Mouse (Mus musculus) forebrain, embryonic 16.5 days (tissue): ENCODE results near the gene Epha6. TPM values are rescaled to one million over a fixed set of nuclear protein-coding genes. Genes with fewer than 3 reads are reported as not detected.

Experiments used
- ATAC-seq: fragments of 200-750 bp; cut with Nextera tagmentation; 2 replicates; pipeline ENCODE4 v1.8.0; 2017; ENCODE audit warnings: mild to moderate bottlenecking, moderate library complexity
- H3K27ac ChIP-seq: fragments of 300-500 bp; sonication (generic); 2 replicates; pipeline ENCODE4 v1.5.1; 2014; ENCODE audit warnings: low read length, control low read depth
- H3K27me3 ChIP-seq: fragments of 300-500 bp; sonication (generic); replicated peaks from 2 replicates; pipeline ENCODE4 v1.6.1; 2014; ENCODE audit warnings: low read length; ENCODE audit not compliant: control insufficient read depth, insufficient read depth
- H3K36me3 ChIP-seq: fragments of 300-500 bp; sonication (generic); 2 replicates; pipeline ENCODE4 v1.6.1; 2014; ENCODE audit not compliant: control insufficient read depth, insufficient read depth
- H3K4me1 ChIP-seq: fragments of 300-500 bp; sonication (generic); replicated peaks from 2 replicates; pipeline ENCODE4 v1.6.1; 2014; ENCODE audit warnings: low read length; ENCODE audit not compliant: control insufficient read depth, insufficient read depth
- H3K4me2 ChIP-seq: fragments of 300-500 bp; sonication (generic); 2 replicates; pipeline ENCODE4 v1.6.1; 2014; ENCODE audit warnings: mild to moderate bottlenecking, low read length, control low read depth
- H3K4me3 ChIP-seq: fragments of 300-500 bp; sonication (generic); replicated peaks from 2 replicates; pipeline ENCODE4 v1.5.1; 2014; ENCODE audit warnings: mild to moderate bottlenecking, low read length, control low read depth
- H3K9ac ChIP-seq: fragments of 300-500 bp; sonication (generic); replicated peaks from 2 replicates; pipeline ENCODE4 v1.6.1; 2014; ENCODE audit warnings: low read depth, low read length, control low read depth
- H3K9me3 ChIP-seq: fragments of 300-500 bp; sonication (generic); 2 replicates; pipeline ENCODE4 v1.6.1; 2016; ENCODE audit warnings: low read length; ENCODE audit not compliant: control insufficient read depth
- WGBS: fragments of 180-500 bp; shearing (Covaris S2); extraction: QIAGEN DNeasy Blood & Tissue Kit; methylation state at CpG from one replicate; pipeline ENCODE4 v1.1.7; 2014; 5-methylcytosine and 5-hydroxymethylcytosine counted together
- polyA plus RNA-seq: library from polyadenylated mRNA; unstranded; fragments of >200 nt; fragmentation: Nextera tagmentation; extraction: Ambion mirVana; gene quantifications from 2 replicates; pipeline ENCODE4 v1.2.1, GENCODE M21; 2015

Gene Epha6
- polyA plus RNA-seq, 1 experiment from 2014 or later = 5.5 TPM

DNA sequence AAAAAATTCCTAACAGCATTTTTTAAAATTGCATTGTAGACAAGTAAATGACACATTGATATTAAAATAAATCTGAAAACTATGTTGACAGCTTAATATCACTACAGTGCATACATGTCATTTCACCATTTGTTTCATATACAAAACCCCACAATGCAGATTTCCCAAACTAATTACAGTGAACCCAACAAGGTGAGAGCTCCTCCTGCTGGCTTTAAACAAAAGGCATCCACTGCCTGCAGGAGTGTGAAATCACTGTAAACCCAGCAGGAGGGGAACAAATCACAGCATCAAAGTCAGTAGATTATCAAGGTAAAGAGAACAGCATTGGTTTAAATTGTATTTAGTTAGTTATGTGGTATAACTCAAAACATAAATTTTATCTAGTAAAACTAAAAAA, 67.1 kb downstream of the Epha6 start:
- Histone ChIP-seq H3K27me3 (no peaks in the 10 kb centered on the region), H3K9me3 (no peaks in the 10 kb centered on the region), H3K4me3 (no peak overlapping the region), H3K9ac (no peak overlapping the region), H3K36me3 (no peaks in the 10 kb centered on the region), H3K4me1 (no peaks in the 10 kb centered on the region), H3K27ac (no peak overlapping the region), H3K4me2 (no peak overlapping the region)
- peak; percentile 74 for ATAC-seq

DNA sequence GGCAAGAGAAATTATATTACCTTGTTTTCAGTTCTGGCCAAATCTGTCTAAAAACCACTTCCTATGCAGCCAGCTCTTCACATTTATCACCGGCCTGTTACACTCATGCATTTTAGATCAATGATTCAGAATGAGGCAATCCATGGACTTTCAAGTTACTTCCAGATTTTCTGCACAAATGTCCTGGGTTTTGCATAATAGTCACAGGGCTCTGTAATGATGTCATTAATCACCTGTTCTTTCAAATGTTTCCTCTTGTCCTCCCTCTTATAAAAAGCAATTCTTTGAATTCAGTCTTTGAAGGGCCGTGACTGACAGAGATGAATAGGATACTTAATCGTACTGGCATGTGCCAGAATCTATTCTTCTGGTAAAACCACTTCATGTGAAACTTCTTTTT, 95.6 kb downstream of the Epha6 start:
- Histone ChIP-seq H3K27ac (no peak overlapping the region), H3K9me3 (no peaks in the 10 kb centered on the region), H3K36me3 (no peaks in the 10 kb centered on the region), H3K27me3 (no peaks in the 10 kb centered on the region), H3K9ac (no peak overlapping the region), H3K4me3 (no peak overlapping the region), H3K4me1 (no peaks in the 10 kb centered on the region), H3K4me2 (no peak overlapping the region)
- no peak for ATAC-seq
- 13% methylated on average over 3 of the region's 3 CpGs for WGBS

GRCm38 (mm10) chr16:60499567-60499966, 105.8 kb downstream of the Epha6 start:
- no peaks in the 10 kb centered on the region for H3K4me1 ChIP-seq
- H3K27ac ChIP-seq = no peak overlapping the region
- H3K9ac ChIP-seq = no peak overlapping the region
- WGBS = 91% methylated on average over 1 of the region's 1 CpGs
- H3K9me3 ChIP-seq = no peaks in the 10 kb centered on the region
- ATAC-seq = no peak
- no peaks in the 10 kb centered on the region for H3K36me3 ChIP-seq
- H3K4me3 ChIP-seq = no peak overlapping the region
- no peak overlapping the region for H3K4me2 ChIP-seq
- H3K27me3 ChIP-seq = no peaks in the 10 kb centered on the region

- Histone ChIP-seq H3K9me3 (no peaks in the 10 kb centered on the region), H3K4me3 (no peak overlapping the region)
- no peak for ATAC-seq
Measured at GRCm38 (mm10) chr16:60475776-60476175, 129.6 kb downstream of the Epha6 start.

DNA sequence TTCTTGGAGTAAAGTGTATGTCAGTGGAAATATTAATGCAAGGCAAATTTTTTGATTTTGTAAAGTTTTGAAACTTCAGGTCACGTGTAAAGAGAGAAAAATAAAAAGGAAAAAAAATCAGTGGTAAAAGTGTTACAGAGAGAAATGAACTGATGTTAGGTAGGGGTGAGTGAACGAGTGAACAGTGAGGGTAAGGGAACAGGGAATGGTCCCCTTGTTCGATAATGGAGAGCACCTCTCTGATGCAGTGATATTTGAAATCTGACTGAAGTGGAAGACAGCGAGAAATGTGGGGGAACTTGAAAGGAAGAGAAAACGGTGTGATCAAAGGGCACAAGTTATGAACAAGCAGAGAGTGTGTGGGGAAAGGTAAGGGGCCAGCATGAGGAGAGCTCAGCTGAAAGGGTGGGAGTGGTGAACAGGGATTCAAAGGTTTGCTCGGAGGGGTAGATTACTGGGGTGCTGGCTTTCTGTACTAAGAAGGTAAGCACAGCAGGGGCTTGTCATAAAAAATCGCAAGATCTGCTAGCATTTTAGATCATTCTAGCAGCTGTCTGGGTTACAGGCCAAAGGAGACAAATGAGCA, 137.0 kb downstream of the Epha6 start:
- Histone ChIP-seq H3K27ac (no peak overlapping the region), H3K9ac (no peak overlapping the region), H3K27me3 (no peaks in the 10 kb centered on the region), H3K9me3 (no peaks in the 10 kb centered on the region), H3K4me2 (no peak overlapping the region), H3K4me1 (no peaks in the 10 kb centered on the region), H3K4me3 (no peak overlapping the region), H3K36me3 (no peaks in the 10 kb centered on the region)
- no peak for ATAC-seq
- 71% methylated on average over 7 of the region's 7 CpGs for WGBS

More at GRCm38 (mm10) chr16:60475776-60476175, 129.6 kb downstream of the Epha6 start:
- no peak overlapping the region for H3K27ac ChIP-seq
- no peak overlapping the region for H3K9ac ChIP-seq
- H3K36me3 ChIP-seq = no peaks in the 10 kb centered on the region
- no peaks in the 10 kb centered on the region for H3K4me1 ChIP-seq
- H3K4me2 ChIP-seq = no peak overlapping the region
- H3K27me3 ChIP-seq = no peaks in the 10 kb centered on the region

GRCm38 (mm10) chr16:60435283-60435682, 170.0 kb downstream of the Epha6 start:
- Histone ChIP-seq H3K27ac (no peak overlapping the region), H3K4me2 (no peak overlapping the region), H3K9me3 (no peaks in the 10 kb centered on the region), H3K4me1 (no peaks in the 10 kb centered on the region), H3K36me3 (no peaks in the 10 kb centered on the region), H3K27me3 (no peaks in the 10 kb centered on the region), H3K9ac (no peak overlapping the region), H3K4me3 (no peak overlapping the region)
- 90% methylated on average over 1 of the region's 1 CpGs for WGBS
- no peak for ATAC-seq

- H3K4me1 ChIP-seq = no peaks in the 10 kb centered on the region
- no peak for ATAC-seq
- H3K27ac ChIP-seq = no peak overlapping the region
- no peak overlapping the region for H3K4me3 ChIP-seq
- 33% methylated on average over 1 of the region's 1 CpGs for WGBS
- H3K9ac ChIP-seq = no peak overlapping the region
- H3K36me3 ChIP-seq = no peaks in the 10 kb centered on the region
- H3K9me3 ChIP-seq = no peaks in the 10 kb centered on the region
- no peaks in the 10 kb centered on the region for H3K27me3 ChIP-seq
- H3K4me2 ChIP-seq = no peak overlapping the region
Measured at GRCm38 (mm10) chr16:60434241-60434640, 171.1 kb downstream of the Epha6 start.

- Histone ChIP-seq H3K9ac (no peak overlapping the region), H3K4me1 (no peaks in the 10 kb centered on the region), H3K4me3 (no peak overlapping the region), H3K27me3 (no peaks in the 10 kb centered on the region), H3K4me2 (no peak overlapping the region), H3K9me3 (no peaks in the 10 kb centered on the region), H3K27ac (no peak overlapping the region), H3K36me3 (no peaks in the 10 kb centered on the region)
- WGBS = 48% methylated on average over 3 of the region's 3 CpGs
- ATAC-seq = 0 out of 2 replicates have a peak, but pooled peaks have one; percentile 59
Measured at GRCm38 (mm10) chr16:60395306-60395705, 210.0 kb downstream of the Epha6 start.

GRCm38 (mm10) chr16:60392961-60393360, 212.4 kb downstream of the Epha6 start:
- no peak overlapping the region for H3K9ac ChIP-seq
- no peaks in the 10 kb centered on the region for H3K9me3 ChIP-seq
- H3K4me2 ChIP-seq = no peak overlapping the region
- no peaks in the 10 kb centered on the region for H3K36me3 ChIP-seq
- no peaks in the 10 kb centered on the region for H3K4me1 ChIP-seq
- no peak overlapping the region for H3K27ac ChIP-seq
- H3K27me3 ChIP-seq = no peaks in the 10 kb centered on the region
- no peak for ATAC-seq
- no peak overlapping the region for H3K4me3 ChIP-seq

DNA sequence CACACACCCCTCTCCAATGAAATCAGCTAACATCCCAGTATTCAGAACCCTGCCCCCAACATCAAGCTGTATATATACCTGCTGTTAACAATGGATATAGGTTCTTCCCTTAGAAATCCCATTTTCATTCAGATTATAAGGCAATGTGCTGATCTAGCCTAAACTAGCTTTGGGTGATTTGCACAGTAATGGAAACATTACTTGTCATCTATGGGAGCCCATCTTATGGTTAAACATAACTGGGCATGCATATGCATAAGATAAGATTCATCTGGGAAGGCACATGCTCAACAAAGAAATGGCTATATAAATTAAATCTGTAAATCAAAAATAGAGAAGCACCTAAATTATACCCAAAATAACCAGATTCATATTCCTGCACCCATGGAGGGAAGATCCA, 230.2 kb downstream of the Epha6 start:
- no peaks in the 10 kb centered on the region for H3K27me3 ChIP-seq
- no peak overlapping the region for H3K4me2 ChIP-seq
- H3K4me3 ChIP-seq = no peak overlapping the region
- no peaks in the 10 kb centered on the region for H3K4me1 ChIP-seq
- H3K9ac ChIP-seq = no peak overlapping the region
- peak; percentile 50; the same call in 1 of the 2 replicates for ATAC-seq
- no peak overlapping the region for H3K27ac ChIP-seq
- no peaks in the 10 kb centered on the region for H3K9me3 ChIP-seq
- H3K36me3 ChIP-seq = no peaks in the 10 kb centered on the region
